Mouse (Mus musculus) leukemia stem cell, adult 10-12 weeks (primary cell): ENCODE results near the gene Ddr2. TPM values are rescaled to one million over a fixed set of nuclear protein-coding genes. Genes with fewer than 3 reads are reported as not detected.

Experiments
- polyA plus RNA-seq: library from polyadenylated mRNA; stranded (reverse); fragments of >175 nt; gene quantifications from 2 replicates; pipeline ENCODE4 v1.2.3, GENCODE M21; 2012; ENCODE audit warnings: low replicate concordance

The Ddr2 gene
- polyA plus RNA-seq, result 0.06 and 0.09 TPM in 2 replicates

GRCm38 (mm10) chr1:170110516-170111332, at the start of gene Ddr2:
Gene Ddr2 (minus strand): TSS chr1:170110762.

GRCm38 (mm10) chr1:169968792-169969515, 141.6 kb downstream of the Ddr2 start, which contains the start of gene Hsd17b7:
Gene Hsd17b7 (minus strand): TSS chr1:169969241.

GRCm38 (mm10) chr1:169928454-169928971, 182.0 kb downstream of the Ddr2 start, which contains the start of gene Ccdc190:
Gene Ccdc190 (plus strand): TSS chr1:169928648.

Other genes with a start within 250 kb of the Ddr2 start
- gene Ccdc190, start 182.1 kb downstream of the Ddr2 start, polyA plus RNA-seq, result not detected in 2 replicates
- 0.80 and 1.1 TPM in 2 replicates for gene Hsd17b7, start 141.5 kb downstream of the Ddr2 start, polyA plus RNA-seq
- 3.7 and 7.8 TPM in 2 replicates for gene Uap1, start 64.2 kb upstream of the Ddr2 start, polyA plus RNA-seq
- gene Uhmk1, start 104.6 kb upstream of the Ddr2 start, polyA plus RNA-seq, result 2.1 and 4.4 TPM in 2 replicates
- not detected in 2 replicates for gene Sh2d1b2, start 122.0 kb upstream of the Ddr2 start, polyA plus RNA-seq
- gene Sh2d1b1, start 166.6 kb upstream of the Ddr2 start, polyA plus RNA-seq, result 0.24 and 0.48 TPM in 2 replicates
- 0.91 and 0.93 TPM in 2 replicates for gene Gm7694, start 195.6 kb upstream of the Ddr2 start, polyA plus RNA-seq
- not detected in 2 replicates for gene Spata46, start 198.0 kb upstream of the Ddr2 start, polyA plus RNA-seq